Mouse (Mus musculus) gonadal fat pad, adult 2 months (tissue): ENCODE results near the gene Trim3. TPM values are rescaled to one million over a fixed set of nuclear protein-coding genes. Genes with fewer than 3 reads are reported as not detected.

Experiments used
- DNase-seq: peaks from one replicate; pipeline ENCODE4 v3.0.0-alpha.2; 2012; ENCODE audit warnings: low read depth
- polyA plus RNA-seq: library from polyadenylated mRNA; depleted of rRNA; stranded (reverse); fragments of >200 nt; gene quantifications from 2 replicates; pipeline ENCODE4 v1.2.3, GENCODE M21; 2012

The Trim3 gene
- polyA plus RNA-seq, 1 experiment: 52.6 TPM

DNA sequence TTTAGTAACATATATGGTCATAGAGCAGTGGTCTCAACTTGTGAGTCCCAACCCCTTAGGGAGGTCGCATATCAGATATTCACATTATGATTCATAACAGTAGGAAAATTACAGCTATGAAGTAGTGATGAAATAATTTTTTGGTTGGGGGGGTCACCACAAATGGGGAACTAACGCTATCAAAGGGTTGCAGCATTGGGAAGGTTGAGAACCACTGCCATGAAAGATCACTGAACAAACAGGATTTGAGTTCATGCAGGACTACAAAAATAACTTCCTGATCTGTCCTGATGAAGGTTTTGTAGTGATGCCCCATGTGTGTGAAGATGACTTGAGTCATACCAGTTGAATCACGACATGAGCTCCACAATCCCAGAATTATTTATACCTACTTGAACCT is 24.9 kb downstream of the Trim3 start:
- no peak for DNase-seq

DNA sequence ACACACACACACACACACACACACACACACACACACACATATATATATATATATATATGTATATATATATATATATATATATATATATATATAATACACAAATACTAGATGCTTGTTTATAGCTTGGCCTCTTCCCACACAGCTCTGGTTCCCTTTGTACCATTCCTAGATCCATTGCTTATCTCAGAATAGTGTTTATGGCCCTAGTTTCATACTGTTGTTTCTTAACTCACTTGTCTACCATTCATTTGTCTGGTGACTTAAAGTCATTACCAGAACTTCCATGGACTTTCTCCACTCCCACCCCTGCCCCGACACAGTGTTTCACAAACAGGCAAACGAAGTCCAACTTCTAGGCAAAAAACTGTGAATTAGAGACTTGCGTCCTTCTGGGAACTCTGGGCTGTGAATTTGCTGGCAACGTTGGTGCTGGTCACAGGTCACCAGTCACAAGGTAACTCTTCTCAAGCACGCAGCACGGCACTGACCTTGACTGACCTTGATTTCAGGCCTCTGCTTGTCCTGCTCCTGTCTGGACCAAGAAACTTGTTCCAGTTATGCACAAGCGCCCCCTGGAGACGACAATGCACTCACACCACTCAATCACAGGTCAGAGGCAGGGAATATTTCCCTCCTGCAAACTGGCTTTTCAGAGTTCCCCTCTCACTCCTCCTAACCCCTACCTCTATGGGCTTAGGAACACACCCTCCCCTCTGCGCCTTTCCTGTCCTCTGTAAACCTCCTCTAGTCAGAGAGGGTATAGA is 30.3 kb downstream of the Trim3 start:
- no peak for DNase-seq

DNA sequence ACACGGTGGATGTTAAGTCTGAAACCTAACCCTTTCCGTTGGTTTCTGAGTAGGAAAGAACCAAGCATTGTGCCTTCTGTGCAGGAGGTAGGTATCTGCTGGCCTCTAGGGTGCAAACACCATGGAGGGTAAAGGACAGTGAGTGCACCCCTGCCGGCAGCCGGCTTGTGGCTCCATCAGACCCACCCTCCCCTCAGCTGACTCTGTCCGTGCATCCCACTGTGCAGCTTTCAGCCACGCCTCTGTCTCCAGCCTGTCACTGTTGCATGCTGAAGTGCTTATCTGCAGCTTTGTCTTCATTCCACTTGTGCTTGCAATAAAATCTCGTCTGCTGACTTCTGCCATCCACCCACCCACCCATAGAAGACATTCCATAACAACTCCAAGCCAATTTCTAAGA is 43.3 kb downstream of the Trim3 start:
- DNase-seq: no peak

DNA sequence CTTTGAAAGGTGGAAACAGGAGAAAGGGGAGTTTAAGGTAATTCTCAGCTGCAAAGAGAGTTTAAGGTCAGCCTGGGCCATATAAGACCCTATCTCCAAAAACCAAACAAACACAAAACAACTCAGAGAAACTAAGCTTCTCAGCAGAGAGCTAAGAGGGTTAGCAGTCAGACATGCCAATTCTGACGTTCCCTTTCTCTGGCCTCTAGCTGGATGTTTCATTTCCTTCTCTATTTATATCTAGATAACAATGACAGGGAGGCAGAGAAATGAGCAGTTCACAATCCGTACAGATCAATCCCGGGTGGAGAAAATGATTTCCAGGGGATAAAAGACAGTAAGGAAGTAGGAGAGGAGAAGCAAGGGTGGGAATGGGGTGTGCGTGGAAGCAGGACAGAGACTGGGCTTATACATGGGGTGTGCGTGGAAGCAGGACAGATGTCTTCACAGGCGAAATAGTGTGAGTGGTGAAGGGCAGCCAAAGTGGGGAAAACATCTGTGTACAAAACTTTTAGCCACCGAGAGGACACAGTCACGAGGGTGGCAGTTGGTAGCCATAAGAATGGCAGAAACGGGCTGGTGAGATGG is 45.0 kb downstream of the Trim3 start:
- no peak for DNase-seq

DNA sequence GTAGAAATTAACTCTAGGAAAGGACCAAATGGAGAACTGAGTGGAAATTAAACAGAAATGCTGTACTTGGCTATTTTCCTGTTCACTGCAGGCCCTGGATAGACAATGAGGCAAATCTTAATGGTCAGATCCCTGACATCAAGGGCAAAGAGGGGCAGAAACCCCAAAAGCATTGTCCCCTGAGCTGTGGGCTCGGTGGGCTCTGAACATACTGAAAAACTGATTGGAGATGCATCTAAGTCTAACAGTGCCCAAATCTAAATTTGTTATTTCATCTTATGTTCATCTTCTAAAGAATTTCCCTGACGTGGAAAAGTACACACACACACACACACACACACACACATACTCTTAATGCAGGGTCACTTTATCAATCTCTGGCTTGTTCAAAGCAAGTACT is 51.4 kb downstream of the Trim3 start:
- no peak for DNase-seq

DNA sequence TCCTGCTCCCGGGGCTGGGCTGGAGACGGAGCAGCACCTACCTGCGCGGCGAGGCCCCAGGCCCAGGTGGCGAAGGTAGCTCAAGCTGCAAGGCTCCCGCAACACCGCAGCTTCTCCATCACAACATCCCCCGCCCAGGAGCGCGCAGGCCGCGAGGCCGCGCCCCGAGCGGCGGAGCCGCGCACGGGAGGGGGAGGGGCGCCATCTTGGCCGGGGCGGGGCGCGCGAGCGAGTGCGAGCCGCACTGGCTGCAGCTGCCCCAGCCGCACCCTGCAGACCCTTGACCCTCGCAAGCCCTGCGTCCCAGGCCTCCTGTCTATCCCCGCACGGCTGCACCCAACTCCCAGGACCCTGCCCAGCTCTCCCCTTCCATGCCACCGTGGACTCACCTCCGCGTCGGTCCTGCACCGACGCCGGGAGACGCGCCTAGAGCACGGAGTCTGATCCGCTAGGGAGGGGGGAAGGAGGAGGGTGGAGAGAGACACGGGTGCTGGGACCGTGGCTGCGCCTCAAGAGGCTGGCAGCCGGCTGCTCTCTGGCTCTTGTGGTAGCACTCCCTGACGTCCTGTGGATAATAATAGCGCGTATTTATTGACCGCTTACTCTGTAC is 52.2 kb downstream of the Trim3 start, which contains the start of gene Apbb1:
Gene Apbb1, minus strand, starts transcription at position 560 of the 610 bp plus-strand sequence.
- no peak for DNase-seq

DNA sequence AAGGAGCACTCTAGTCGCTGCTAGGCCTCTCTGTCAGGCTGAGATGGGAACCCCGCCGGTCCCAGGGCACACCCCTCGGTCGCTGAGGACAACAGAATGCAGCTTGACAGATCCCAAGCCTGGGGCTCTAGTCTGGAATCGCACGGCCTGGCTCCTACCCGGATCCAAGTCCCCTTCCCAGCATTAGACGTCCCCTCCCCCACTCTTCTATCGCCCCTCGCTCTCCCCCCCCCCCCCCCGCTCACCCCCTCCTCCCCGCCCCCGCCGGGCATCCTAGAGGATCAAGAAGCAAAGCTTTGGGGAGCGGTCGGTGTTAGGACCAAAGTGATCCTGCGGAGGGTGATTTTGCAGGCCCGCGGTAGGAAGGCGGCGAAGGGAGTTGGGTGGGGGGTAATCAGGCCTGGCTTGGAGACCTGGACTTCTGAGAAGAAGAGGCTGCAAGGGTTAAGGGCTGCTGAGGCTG is 52.7 kb downstream of the Trim3 start:
- no peak for DNase-seq

DNA sequence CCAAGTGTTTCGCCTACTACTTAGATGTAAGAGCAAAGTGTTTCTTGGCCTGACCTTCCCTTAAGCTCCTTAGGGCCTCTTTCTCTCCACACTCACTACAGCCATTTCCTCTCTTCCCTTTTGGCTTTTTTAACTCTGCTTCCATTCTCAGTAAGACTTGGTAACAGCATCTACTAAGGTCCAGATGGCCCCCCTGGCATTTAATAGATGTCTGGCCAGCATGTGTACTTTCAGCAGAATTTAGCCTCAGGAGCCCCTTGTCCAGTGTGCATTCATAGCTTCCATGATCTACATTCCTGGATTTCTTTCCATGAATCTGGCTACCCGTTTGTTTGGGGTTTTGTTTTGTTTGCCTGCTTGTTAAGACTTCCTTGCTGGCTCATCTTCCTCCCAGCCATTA is 54.9 kb downstream of the Trim3 start:
- DNase-seq: no peak

DNA sequence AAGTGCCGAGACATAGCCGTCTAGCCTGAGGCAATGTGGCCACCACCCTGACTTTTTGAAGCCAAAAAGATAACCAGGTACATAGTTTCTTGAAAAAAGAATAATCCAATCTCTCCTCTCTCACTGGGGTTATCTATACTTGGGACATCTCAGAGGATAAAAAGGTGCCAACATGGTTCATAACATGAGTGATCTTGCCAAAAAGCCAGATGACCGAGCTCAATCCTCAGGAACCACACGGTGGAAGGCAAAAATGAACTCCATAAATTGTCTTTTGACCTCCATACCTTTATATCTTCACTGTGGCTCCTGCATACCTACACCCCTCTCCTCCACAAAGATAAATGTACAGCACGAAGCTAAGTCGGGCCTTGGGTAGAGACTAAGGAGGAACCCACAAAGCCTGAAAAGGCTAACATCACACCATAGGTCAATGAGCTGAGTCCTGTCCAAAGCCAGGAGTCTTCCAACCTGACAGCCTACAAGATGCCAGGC is 55.9 kb downstream of the Trim3 start:
- no peak for DNase-seq

DNA sequence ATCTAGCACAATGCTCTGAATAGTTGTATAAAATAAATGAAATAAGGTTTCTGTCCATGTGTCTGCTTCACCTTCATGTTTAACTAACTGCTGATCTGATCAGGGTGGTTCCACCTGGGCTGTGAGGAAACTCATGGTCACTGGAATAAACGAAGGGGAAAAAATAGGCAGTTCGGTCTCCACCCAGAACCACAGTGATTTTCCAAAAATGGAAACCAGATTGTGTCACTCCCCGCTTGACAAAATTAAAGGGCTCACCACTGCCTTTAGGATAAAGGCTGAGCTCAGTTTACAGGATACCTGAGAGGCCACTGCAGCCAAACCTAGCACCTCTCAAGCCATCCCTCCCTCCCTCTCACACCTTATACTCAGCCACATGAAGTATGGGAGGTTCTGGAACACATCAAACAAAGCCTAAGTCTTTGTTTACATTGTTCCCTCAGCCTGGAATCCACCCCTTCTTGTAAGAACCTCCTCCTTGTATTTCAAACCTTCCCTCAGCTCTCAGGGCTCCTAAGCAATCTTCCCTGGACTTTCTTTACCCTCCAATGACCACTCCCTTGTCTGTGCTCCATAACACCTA is 57.1 kb downstream of the Trim3 start:
- no peak for DNase-seq

DNA sequence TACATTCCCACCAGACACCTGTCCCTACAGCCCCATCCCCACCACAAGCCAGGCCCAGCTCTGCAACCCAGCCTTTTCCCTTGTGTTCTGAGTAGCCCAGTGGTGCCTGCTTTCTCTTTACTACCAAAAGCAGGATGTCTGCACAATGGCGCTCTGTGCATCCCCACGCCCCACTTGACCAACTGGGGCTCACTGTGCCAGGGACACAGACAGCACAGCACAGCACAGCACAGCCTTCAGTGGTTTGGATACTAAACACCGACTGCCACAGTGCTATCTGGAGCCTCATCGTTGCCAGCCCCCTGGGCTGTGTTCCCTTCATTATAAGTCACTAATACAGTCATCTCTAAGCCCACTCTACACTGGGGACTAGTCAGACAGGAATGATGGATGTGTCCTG is 58.8 kb downstream of the Trim3 start:
- no peak for DNase-seq

DNA sequence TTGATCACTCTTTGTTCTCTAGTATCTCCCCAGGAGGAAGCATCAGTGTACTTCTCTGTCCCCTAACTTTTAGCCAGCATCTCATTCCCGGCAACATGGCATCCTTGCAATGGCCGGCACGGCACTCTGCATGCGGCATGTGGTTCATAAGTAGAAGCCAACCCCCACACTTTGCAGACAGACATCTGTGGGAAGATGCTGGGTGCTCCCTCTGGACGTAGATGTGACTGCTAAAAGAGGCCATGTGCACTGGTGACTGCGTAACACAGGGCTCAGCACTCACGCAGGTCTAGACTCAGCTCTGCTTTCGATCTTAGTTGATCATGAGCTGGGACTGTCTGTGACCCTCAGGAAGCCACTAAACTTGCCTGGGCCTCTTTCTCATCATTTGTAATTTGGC is 60.4 kb downstream of the Trim3 start:
- no peak for DNase-seq

DNA sequence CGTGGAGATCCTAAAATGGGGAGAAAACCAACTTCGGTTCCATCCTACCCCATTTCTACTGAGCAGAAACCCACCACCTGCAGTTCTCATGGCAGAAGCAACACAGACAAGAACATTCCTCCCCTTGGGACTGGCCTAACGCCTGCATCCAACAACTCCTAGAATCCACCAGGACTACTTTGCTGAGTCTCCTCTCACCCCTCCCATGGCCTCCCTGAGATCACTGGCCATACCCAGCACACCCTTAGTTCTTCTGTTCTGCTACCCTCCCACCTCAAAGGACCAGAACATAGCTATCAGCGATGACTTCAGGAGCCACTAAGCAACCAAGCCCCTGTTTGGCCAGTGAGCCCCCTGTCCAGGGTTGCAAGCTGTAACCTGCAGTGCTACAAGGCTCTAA is 62.6 kb downstream of the Trim3 start:
- DNase-seq: no peak

DNA sequence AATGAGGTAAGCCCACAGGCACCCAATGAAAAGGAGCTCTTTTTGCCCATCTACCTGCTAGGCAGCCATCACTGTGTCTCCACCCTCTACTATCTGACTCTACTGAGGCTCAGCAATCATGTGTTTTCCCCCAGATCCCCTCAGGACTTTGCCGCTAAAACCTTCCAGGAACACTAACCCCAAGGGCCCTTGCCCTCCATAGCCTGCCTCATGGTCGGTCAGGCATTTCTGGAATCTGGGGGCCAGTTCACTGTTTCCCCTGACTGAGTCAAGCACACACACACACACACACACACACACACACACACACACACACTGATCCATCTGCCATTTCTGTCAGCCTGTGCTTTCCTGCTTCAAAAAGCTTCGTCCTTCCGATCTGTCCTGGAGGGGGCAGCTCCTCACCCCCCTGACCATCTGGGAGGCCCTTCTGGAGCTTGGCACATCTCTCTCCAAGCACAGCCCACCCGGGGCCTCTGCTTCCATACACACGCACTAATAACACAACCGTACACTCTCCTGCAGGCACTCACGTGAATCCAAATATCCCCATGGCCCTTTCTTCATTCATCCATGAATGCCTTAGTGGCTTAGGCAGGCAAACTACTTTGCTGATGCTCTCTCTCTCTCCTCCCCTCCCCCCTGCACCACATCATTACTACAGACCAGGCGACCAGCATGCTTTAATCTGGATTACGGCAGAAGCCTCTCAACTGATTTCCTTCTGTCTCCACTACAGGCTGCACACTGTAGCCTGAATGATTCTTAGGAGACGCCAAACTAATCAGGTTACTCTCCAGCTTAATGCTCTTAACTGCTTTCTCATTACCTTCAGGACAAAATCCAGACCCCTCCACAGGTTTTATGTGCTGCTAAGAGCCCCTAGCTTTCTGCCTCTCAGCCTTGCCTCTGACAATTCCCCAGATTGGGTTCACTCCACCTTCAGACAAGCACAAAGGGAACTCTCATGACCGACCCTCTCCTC is 63.6 kb downstream of the Trim3 start:
- no peak for DNase-seq

DNA sequence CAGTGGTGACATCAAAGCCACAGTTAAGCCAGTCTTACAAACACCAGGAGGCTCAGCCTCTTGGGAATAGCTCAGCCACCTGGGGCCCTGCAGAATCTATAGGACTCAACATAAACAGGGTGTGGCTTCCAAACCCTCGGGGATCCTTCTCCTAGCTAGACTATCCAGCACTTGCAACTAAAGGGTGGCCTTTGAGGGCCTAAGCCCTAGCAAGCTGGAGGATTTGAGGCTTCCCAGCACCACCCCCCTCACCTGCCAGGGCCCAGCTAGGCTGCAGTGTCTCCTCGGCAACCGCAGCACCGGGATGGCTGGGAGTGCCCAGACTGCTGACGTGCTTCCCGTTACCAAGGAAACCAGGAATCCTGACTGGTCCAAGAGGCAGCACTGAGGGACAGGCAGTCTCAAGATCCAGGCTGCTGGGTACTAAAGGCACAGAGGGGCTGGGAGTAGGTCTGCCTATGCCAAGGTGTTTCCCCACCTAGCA is 64.3 kb downstream of the Trim3 start:
- DNase-seq: no peak

DNA sequence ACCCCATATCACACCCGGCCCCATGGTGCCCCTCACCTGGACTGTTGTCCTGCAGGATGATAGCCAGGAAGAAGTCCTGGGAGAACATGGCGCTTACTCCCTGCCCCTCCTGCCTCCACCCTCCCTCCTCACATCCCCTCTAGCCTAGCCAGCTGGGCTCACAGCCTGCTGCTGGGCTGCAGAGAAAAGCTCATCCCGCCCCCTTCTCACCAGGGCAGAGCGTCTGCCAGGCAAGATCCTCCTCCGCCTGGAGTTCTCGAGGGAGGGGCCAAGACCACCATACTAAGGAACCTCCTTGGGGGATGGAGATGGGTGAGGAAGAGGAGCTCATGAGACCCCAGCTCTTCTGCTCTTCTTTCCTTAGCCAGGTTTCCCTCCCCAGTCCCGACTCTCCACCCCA is 64.8 kb downstream of the Trim3 start:
- DNase-seq: no peak

DNA sequence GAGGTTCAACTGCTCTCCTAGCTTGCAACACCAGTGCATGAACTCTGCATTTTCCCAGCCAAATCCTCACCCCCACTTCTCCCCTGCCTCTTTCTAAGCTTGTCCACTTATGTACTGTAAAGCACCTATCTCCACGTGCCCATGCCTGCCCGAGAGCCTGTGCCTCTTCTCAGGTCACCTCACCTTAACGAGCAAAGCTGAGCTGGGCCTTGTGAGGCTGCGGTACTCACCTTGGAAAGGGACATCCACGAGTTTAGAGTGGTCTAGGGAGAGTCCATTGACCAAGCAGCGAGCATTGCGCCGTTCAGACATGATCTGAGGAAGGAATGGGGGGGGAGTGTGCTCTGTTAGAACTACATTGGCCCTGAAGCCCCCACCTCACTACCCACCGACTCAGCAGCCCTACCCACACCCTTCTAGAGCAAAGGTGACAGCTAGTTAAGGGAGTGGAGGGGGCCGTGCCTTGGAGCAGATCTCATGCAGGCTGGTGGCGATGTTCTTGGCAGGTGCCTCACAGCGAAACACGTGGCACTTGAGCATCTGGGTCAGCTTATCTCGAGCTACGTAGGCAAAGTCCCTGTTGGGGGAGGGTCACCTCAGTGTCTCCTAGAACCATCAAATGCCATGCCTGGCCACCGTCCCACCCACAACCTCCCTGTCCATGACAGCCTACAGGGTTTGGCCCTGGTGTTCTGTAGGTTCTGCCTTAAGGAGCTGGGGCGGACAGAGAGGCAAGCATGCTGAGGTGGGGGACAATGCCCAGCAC is 68.1 kb downstream of the Trim3 start:
- DNase-seq: no peak

DNA sequence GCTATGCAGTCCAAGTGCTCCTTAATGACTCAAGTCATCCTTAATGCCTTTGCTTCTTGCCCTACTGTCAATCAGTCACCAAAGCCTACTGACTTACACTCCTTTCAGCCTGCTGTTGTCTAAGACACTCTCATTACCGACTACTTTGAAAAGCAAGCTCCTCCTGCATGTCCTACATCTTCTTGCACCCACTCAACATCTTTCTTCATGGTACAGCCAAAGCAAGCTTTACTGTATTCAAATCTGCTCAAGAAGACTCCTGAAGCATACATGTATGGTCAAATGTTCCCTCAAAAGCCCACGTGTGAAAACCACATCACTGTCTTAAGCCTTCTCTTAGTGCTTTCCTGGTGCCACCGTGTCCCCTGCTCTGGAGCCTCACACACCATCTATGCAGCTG is 70.0 kb downstream of the Trim3 start:
- no peak for DNase-seq

DNA sequence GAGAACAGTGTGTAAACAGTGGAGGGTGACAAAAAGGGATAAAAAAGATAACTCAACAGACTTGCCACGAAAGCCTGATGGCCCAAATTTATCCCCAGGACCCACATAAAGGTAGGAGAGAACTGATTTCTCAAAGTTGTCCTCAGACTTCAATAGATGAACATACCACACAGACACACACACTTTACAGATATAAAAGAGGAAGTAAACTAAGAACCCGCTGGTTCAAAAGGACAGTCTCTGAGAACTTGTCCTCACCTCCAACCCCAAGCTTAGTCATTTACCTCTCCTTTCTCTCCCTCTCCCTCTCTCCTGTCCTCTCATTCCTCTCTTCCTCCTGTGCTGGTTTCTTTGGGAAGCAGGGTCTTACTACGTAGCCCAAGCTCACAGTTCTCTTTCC is 71.1 kb downstream of the Trim3 start:
- no peak for DNase-seq

DNA sequence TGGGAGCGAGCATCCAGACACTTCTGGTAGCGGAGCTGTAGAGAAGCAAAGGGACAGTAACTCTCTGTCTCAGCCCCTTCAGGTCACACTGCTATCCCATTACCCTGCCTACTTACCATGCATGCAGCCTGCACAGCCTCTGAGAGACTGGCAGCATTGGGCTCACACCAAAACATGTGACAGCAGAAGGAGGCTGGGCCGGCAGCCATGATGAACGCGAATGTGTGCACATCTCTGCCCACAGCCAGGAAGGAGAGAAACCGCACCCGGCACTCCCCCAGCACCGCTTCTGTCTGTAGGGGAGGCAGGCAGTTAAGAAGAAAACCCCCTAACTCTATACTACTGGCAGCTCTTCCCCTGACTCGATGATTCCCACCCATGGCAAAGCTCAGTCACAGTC is 74.4 kb downstream of the Trim3 start:
- DNase-seq: no peak

DNA sequence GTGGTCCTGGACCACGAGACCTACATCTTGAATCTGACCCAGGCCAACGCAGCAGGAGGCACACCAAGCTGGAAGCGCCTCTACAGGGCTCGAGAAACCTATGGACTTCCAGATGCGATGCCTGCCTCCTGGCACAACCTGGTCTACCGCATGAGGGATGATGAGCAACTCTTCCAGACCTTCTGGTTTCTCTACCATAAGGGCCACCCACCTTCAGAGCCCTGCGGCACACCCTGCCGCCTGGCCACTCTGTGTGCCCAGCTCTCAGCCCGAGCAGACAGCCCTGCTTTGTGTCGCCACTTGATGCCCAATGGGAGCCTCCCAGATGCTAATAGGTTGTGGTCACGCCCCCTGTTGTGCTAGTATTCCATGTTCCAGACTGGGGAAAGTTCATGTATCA is 75.7 kb downstream of the Trim3 start:
- no peak for DNase-seq
